ENCODE assay signal across 8 mouse cellular contexts in genomic region chr17:81542313-81543185, GRCm38 (mm10).
DNase-seq lines count a peak whose midpoint lies in the region; ATAC-seq and TF ChIP-seq lines count a peak whose summit lies in the region.

No protein-coding gene starts in this region.

- intact Hi-C loops in gastrocnemius, postnatal 36 days (cut with DNase I) = no loop called here

- no peak overlapping the region for H3K27ac ChIP-seq in hindbrain, embryonic 10.5 days
- no peak overlapping the region for H3K27ac ChIP-seq in hindbrain, embryonic 11.5 days (ENCODE audit: low read depth, low read length)
- no peak overlapping the region; the same call in 1 of the 2 replicates for H3K27ac ChIP-seq in stomach, postnatal 0 days (replicated peaks)

- ATAC-seq in hindbrain, embryonic 11.5 days (ENCODE audit: low FRiP score) = no peak
- ATAC-seq in cerebellum, adult (ENCODE audit: insufficient number of reproducible peaks, low FRiP score, low TSS enrichment) = peak; percentile 64
- ATAC-seq in stomach, postnatal 0 days (ENCODE audit: low FRiP score, low TSS enrichment) = no peak

- WGBS in hindbrain, embryonic 10.5 days = 65% methylated on average over 12 of the region's 12 CpGs
- 74% methylated on average over 12 of the region's 12 CpGs for WGBS in hindbrain, embryonic 11.5 days
- 81% methylated on average over 12 of the region's 12 CpGs for whole genome bisulfite sequencing in stomach, postnatal 0 days

- no peak for TF ChIP-seq CTCF in stomach, postnatal 0 days (IDR thresholded peaks at IDR 0.05; ENCODE audit: low read depth)

- TF ChIP-seq EP300 in stomach, postnatal 0 days (optimal IDR thresholded peaks at IDR 0.05) = no peak

- H3K9me3 ChIP-seq in hindbrain, embryonic 10.5 days = no peaks in the 10 kb centered on the region
- H3K9me3 ChIP-seq in hindbrain, embryonic 11.5 days (ENCODE audit: control insufficient read depth, low read length) = no peaks in the 10 kb centered on the region
- H3K9me3 ChIP-seq in stomach, postnatal 0 days (ENCODE audit: control insufficient read depth, low read length) = no peaks in the 10 kb centered on the region

- DNase-seq in hindbrain, embryonic 10.5 days (ENCODE audit: low spot score) = peak; percentile 10
- no peak for DNase-seq in hindbrain, embryonic 11.5 days (ENCODE audit: low spot score)
- DNase-seq in gastrocnemius, postnatal 36 days = peak; percentile 25 to 52
- DNase-seq in layer of hippocampus, adult 9-11 months = peak; percentile 47
- no peak for DNase-seq in urinary bladder, adult 2 months (ENCODE audit: low spot score)
- DNase-seq in stomach, postnatal 0 days (ENCODE audit: low spot score) = no peak
- no peak for DNase-seq in right cerebral cortex, adult 18-20 months

- no peak overlapping the region for H3K9ac ChIP-seq in hindbrain, embryonic 11.5 days (ENCODE audit: low read depth, low read length)
- H3K9ac ChIP-seq in stomach, postnatal 0 days (ENCODE audit: low read length) = no peak overlapping the region

- H3K4me2 ChIP-seq in hindbrain, embryonic 11.5 days (replicated peaks; ENCODE audit: low read depth, low read length) = no peak overlapping the region
- no peak overlapping the region for H3K4me2 ChIP-seq in stomach, postnatal 0 days (replicated peaks; ENCODE audit: low read depth)

- no peak overlapping the region for H3K4me3 ChIP-seq in hindbrain, embryonic 10.5 days
- H3K4me3 ChIP-seq in hindbrain, embryonic 11.5 days (ENCODE audit: low read depth, low read length) = no peak overlapping the region
- no peak overlapping the region for H3K4me3 ChIP-seq in stomach, postnatal 0 days (ENCODE audit: low read depth, low read length)

- peaks cover 9% of the 10 kb centered on the region for H3K4me1 ChIP-seq in hindbrain, embryonic 10.5 days (replicated peaks)
- no peaks in the 10 kb centered on the region for H3K4me1 ChIP-seq in hindbrain, embryonic 11.5 days (replicated peaks; ENCODE audit: control insufficient read depth, insufficient read depth, low read length)
- H3K4me1 ChIP-seq in stomach, postnatal 0 days (replicated peaks; ENCODE audit: control insufficient read depth, insufficient read depth) = 0 out of 2 replicates have a peak, but pooled peaks cover 2% of the 10 kb centered on the region

- no peaks in the 10 kb centered on the region for H3K36me3 ChIP-seq in hindbrain, embryonic 10.5 days
- H3K36me3 ChIP-seq in hindbrain, embryonic 11.5 days (ENCODE audit: control insufficient read depth, insufficient read depth, low read length) = no peaks in the 10 kb centered on the region
- H3K36me3 ChIP-seq in stomach, postnatal 0 days (ENCODE audit: control insufficient read depth, insufficient read depth, low read length) = no peaks in the 10 kb centered on the region

- no peaks in the 10 kb centered on the region for H3K27me3 ChIP-seq in hindbrain, embryonic 10.5 days (ENCODE audit: insufficient read depth, poor library complexity, severe bottlenecking)
- no peaks in the 10 kb centered on the region for H3K27me3 ChIP-seq in hindbrain, embryonic 11.5 days (ENCODE audit: control insufficient read depth, insufficient read depth, low read length)
- no peaks in the 10 kb centered on the region for H3K27me3 ChIP-seq in stomach, postnatal 0 days (ENCODE audit: control insufficient read depth, insufficient read depth, low read length)

Comparison
In these comparisons a context has a peak if more than half of its experiments do, and no peak if none do; other contexts are left out.
1. DNase-seq: peak in hindbrain, embryonic 10.5 days (single experiment), gastrocnemius, postnatal 36 days (2 of 2) and layer of hippocampus, adult 9-11 months (single experiment); none in hindbrain, embryonic 11.5 days (single experiment), urinary bladder, adult 2 months (single experiment), stomach, postnatal 0 days (single experiment) and right cerebral cortex, adult 18-20 months (single experiment).